Mouse (Mus musculus) naive thymus-derived CD4-positive, alpha-beta T cell, adult 2 months (primary cell): ENCODE measurements around the gene Zfp217.
A peak's percentile ranks its signal among the peaks of the same experiment; 100 is the strongest.
"Not testable (repeated sequence)": the region's sequence is repeated elsewhere in the genome, so short reads cannot be mapped to it uniquely, and the experiment has no call there.

Source experiments
- DNase-seq: peaks from one replicate; pipeline ENCODE4 v3.0.0-alpha.2; 2011; ENCODE audit warnings: low read depth

Zfp217 gene

DNA sequence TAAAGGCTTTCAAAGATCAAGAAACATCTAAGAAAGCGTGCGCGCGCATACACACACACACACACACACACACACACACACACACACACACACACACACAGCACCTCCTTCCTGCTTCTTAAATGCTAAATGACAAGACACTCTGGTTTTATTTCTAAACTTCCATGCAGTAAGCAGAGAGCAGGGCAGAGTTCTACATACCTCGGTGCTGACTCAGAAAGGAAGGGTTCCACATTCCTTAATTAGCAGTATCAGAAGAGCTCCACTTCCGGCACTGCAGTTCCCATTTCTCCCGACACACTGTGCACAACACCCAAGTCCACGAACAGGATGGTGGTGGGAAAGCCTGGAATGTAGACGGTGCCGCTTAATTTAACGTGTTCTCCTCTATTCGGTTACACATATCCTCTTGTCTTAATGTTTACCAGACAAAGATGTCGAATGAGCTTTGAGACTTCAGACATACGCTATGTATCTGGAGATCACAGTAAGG is at the start of gene Zfp217:
Gene Zfp217 (minus strand): TSS at position 443 of the 493 bp plus-strand sequence.
- DNase-seq, result peak; percentile 82

DNA sequence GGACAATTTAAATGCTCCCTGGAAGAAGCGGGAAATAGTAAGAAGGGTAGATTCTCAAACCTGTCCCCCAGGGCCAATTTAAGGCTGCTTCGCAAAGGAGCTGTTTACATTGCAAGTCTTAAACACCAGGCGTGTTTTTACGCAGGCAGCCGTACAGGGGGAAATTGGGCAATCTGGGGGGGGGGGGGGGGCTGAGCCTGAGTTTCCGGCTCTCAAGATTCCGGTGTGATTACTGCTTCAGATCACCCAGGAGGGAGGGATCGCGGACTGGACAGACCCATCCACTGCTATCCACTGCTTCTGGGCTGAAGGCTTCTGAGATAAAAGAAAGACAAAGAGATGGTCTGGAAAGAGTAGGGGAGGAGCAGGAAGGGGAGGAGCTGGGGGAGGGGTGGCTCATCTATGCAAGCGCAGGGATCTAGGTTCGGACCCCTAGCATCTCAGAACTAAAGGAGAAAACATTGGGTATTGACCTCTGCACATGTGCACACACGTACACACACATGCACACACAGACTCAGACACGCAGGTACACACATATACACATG is 47.7 kb upstream of the Zfp217 start:
- DNase-seq, result no peak

- DNase-seq, result no peak
Observed at GRCm38 (mm10) chr2:170194845-170195244, 46.9 kb upstream of the Zfp217 start.

- DNase-seq, result no peak
Observed at GRCm38 (mm10) chr2:170193850-170194249, 45.9 kb upstream of the Zfp217 start.

DNA sequence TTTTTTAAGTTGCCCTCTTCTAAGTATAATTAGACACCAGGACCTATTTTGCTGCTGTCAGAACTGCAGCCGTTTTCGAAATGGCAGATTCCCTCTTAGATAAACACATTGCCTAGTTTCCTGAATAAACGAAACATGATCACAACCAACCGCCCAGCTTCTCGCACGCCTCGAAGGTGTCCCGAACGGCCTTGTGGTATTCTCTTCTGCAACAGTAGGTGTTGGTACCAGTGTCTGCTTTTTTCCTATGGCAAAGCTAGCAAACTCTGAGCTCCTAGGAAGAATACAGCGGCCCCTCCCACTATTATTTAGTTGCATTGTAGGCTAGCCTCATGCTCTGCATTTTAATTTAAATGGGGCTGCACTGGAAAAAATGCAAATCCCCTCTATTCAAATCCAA is 45.3 kb upstream of the Zfp217 start:
- peak; percentile 37 for DNase-seq

DNA sequence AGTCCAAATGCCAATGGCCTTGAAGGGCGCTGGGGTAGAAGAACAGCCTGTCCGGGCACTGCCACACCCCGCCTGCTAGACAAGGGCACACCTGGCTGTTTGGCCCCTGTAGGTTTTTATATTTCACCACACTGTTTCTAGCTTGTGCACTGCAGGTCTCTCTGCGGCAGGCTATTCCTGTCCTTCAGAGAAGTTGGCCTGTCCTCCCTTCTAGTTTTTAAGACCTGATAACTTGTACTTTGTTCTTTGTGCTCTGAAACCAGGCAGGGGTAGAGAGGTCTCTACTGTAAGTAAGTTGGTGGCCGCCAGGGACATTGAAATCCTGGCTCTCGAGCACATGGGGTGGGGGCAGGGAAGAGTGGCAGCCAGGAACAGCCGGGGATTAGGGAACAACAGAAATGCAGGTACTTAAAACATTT is 44.8 kb upstream of the Zfp217 start:
- DNase-seq, result peak; percentile 31

- DNase-seq, result no peak
Observed at GRCm38 (mm10) chr2:170188721-170189120, 40.8 kb upstream of the Zfp217 start.

DNA sequence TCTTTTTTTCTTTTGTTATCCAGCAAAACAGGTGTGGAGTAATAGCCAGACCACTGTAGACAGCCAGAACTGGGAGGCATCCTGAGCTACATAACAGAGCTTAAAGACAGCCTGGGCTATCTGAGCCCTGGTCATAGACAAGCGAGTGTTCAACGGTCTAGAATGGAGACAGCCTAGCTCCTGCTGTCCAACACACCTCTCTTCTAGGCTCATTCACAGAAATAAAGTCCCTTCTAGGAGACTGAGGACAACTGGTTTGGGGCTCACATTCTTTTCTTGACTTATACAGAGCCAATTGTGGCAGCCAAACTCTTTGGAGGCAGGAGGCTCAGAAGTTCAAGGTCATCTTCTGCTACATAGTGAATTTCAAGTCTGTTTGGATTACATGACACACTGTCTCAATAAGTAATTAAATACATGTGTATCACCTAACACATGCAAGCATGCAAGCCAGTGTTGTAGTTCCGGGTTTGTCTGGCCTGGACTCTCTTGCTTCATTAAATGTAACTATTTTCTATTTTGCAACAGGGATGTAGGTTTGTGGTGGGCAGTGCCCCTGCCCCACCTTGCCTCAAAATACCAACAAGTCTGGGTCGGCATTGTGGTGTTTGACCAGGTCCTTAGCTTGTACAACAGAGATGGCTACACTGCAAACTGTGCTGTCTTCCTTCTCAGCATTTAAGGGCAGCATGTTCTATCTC is 37.4 kb upstream of the Zfp217 start:
- no peak for DNase-seq

- peak; percentile 89 for DNase-seq
Observed at GRCm38 (mm10) chr2:170184175-170184983, 36.5 kb upstream of the Zfp217 start.

DNA sequence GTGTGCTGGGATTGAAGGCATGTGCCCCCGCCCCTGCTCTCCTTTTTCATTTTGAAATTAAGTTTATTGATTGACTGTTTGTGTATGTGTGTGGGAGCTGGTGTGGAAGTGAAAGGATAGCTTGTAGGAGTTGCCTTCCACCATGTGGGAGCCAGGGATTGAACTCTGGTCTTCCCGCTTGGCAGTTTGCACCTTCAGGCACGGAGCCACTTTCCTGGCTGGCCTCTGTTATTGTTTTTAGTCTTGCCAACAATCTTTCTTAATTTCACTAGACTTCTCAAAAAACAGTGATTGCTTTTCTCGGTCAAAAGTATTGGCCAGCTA is 35.9 kb upstream of the Zfp217 start:
- no peak for DNase-seq

GRCm38 (mm10) chr2:170181862-170182261 is 34.0 kb upstream of the Zfp217 start:
- DNase-seq, result no peak

- not testable (repeated sequence) for DNase-seq
Observed at GRCm38 (mm10) chr2:170180769-170181168, 32.9 kb upstream of the Zfp217 start.

- no peak for DNase-seq
Observed at GRCm38 (mm10) chr2:170179317-170179716, 31.4 kb upstream of the Zfp217 start.

DNA sequence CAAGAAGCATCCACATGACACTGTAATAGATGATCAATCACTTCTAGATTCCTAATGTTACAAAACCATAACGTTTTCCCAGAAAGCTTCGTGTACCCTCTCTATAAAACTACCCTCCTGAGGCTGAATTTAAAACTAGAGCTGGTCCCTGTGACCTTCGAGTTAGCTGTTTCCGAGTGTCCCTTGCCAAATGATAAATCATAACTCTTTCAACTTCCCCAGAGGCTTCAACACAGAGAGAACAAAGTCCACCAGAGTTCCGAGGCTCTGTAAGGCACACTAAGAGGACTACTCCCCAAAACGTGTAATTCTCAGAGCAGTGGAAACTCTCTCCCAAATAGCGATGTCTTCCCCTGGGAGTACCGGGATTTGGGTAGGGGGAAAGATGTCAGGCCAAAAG is 29.4 kb upstream of the Zfp217 start:
- DNase-seq, result no peak

DNA sequence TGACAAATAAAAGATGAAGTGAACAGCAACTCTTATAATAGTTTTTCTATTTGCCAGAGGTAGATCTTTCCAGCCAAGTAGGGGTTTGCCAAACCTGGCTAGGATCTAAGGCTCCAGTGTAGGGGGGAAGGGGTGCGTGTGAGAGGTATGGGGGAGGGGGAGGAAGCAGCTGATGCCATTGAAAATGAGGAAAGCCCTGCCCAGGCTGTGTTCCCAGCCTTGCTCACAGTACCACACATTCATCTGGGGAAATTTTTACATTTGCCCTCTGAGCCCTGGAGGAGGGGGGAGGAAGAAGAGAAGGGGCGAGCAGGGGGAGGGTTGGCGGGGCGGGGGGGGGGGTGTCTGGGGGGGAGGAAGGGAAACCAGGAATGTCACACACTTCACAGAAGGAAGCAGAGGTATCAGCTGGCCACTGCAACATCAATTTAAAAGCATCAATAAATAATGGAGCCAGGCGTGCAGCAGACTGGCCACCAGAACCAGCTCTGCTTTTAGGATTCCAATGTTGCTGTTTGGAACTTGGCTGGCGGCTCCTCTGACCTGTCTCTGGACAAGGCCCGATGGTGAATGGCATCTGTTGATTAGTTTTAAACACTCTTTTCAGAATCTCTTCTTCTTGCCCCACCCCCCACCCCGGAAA is 28.5 kb upstream of the Zfp217 start:
- no peak for DNase-seq

- DNase-seq, result peak; percentile 57
Observed at GRCm38 (mm10) chr2:170175661-170176150, 27.8 kb upstream of the Zfp217 start.

DNA sequence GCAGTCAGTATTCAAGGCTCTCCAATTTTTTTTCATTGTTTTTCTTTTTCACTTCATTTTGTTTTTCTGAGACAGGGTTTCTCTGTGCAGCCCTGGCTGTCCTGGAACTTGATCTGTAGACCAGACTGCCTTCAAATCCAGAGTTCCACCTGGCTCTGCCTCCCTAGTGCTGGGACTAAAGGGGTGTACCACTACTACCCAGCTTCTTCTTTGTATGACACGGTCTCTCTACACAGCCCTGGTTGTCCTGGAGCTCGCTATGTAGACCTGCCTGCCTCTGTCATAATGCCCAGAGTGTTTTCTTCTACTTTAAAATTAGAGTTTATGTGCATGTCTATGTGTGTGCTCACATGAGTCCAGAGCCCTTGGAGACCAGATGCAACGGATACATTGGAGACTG is 27.3 kb upstream of the Zfp217 start:
- DNase-seq, result no peak

GRCm38 (mm10) chr2:170169062-170169461 is 21.2 kb upstream of the Zfp217 start:
- DNase-seq, result peak; percentile 73

GRCm38 (mm10) chr2:170165649-170166048 is 17.7 kb upstream of the Zfp217 start:
- no peak for DNase-seq

GRCm38 (mm10) chr2:170163671-170164462 is 16.0 kb upstream of the Zfp217 start:
- no peak for DNase-seq

DNA sequence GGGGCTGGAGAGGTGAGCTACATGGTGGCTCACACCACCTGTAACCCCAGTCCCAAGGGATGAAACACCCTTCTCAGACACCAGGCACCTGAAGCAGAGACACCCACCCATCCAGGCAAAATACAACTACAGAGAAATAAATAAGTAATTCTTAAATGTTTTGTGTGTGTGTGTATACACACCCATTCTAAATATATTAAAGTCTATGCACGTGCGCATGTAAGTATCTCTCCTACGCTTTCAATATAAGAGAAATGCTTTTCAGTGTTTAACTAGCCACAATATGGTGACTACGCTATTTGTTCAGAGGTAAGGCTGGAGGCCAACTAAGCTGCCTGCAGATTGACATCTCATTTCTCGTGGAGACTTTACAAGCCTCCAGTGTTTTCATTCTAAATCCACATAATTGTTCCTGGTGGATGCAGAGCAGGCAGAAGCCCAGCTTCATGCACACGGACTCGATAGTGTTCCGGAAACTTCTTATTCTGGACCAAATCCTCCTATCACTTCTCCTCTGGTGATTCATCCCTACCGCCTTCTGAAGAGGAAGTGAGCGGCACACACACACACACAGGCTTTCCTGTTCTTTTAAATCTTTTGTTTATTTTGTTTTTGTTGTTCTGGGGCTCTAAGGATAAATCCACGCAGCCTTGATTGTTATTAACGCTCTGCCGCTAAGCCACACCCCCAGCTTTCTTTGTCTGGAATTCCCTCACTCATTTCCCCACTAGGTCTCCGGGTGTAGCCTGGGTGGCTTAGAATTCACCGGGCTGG is 12.1 kb upstream of the Zfp217 start:
- DNase-seq, result peak; percentile 54
